In genomic region chr16:29330948-29331347, GRCm38 (mm10) we compare ENCODE assay signal across 26 mouse cellular contexts. TPM values are rescaled to one million over a fixed set of nuclear protein-coding genes. Genes with fewer than 3 reads are reported as not detected.
A peak's percentile ranks its signal among the peaks of the same experiment; 100 is the strongest.
DNase-seq lines count a peak whose midpoint lies in the region; ATAC-seq and TF ChIP-seq lines count a peak whose summit lies in the region.
"Had no signal": no experiment of that assay in that cellular context is flagged by ENCODE, and none has a peak within 500 bp of the region (broad histone marks: within the 10 kb centered on the region; RNA-seq: fewer than 3 reads in every experiment).

No protein-coding gene starts in this region.

- no peaks in the 10 kb centered on the region for H3K9me3 ChIP-seq in heart, embryonic 13.5 days
- H3K9me3 ChIP-seq in hindbrain, embryonic 14.5 days (ENCODE audit: control insufficient read depth, low read length) = no peaks in the 10 kb centered on the region
- no peaks in the 10 kb centered on the region for H3K9me3 ChIP-seq in hindbrain, embryonic 12.5 days (replicated peaks)
- no peaks in the 10 kb centered on the region for H3K9me3 ChIP-seq in midbrain, embryonic 15.5 days
- H3K9me3 ChIP-seq: embryonic facial prominence, embryonic 15.5 days had no signal

- H3K4me1 ChIP-seq in heart, embryonic 13.5 days = no peaks in the 10 kb centered on the region
- H3K4me1 ChIP-seq in hindbrain, embryonic 14.5 days (replicated peaks; ENCODE audit: control insufficient read depth, insufficient read depth, low read length) = peaks cover 4% of the 10 kb centered on the region; the same call in 1 of the 2 replicates
- H3K4me1 ChIP-seq in hindbrain, embryonic 12.5 days = peaks cover 6% of the 10 kb centered on the region; the same call in 1 of the 2 replicates
- peaks cover 4% of the 10 kb centered on the region; the same call in 1 of the 2 replicates for H3K4me1 ChIP-seq in midbrain, embryonic 15.5 days
- H3K4me1 ChIP-seq: embryonic facial prominence, embryonic 15.5 days had no signal

- no peaks in the 10 kb centered on the region for H3K36me3 ChIP-seq in heart, embryonic 13.5 days
- H3K36me3 ChIP-seq in hindbrain, embryonic 14.5 days (replicated peaks; ENCODE audit: control insufficient read depth, insufficient read depth) = no peaks in the 10 kb centered on the region
- H3K36me3 ChIP-seq in hindbrain, embryonic 12.5 days = no peaks in the 10 kb centered on the region
- no peaks in the 10 kb centered on the region for H3K36me3 ChIP-seq in midbrain, embryonic 15.5 days (replicated peaks)
- H3K36me3 ChIP-seq: embryonic facial prominence, embryonic 15.5 days had no signal

- no peak for ATAC-seq in heart, embryonic 13.5 days (ENCODE audit: extremely low read depth, insufficient number of reproducible peaks, low FRiP score, low TSS enrichment)
- ATAC-seq in hindbrain, embryonic 14.5 days (ENCODE audit: low FRiP score) = peak; percentile 60
- ATAC-seq in hindbrain, embryonic 12.5 days (ENCODE audit: low FRiP score) = no peak
- peak; percentile 41 for ATAC-seq in midbrain, embryonic 15.5 days (replicated peaks)

- TF ChIP-seq CTCF in brain, embryonic 14.5 days (IDR thresholded peaks at IDR 0.05; ENCODE audit: borderline replicate concordance, extremely low read depth, insufficient read depth, insufficient read length) = no peak

- no peak for TF ChIP-seq POLR2A in brain, embryonic 14.5 days (IDR thresholded peaks at IDR 0.05; ENCODE audit: borderline replicate concordance, extremely low read depth, insufficient read depth, insufficient read length, poor library complexity, severe bottlenecking)

- H3K27ac ChIP-seq in heart, embryonic 13.5 days (replicated peaks) = no peak overlapping the region
- H3K27ac ChIP-seq in hindbrain, embryonic 14.5 days = peak overlapping the region; percentile 73
- no peak overlapping the region; the same call in 1 of the 2 replicates for H3K27ac ChIP-seq in hindbrain, embryonic 12.5 days
- peak overlapping the region; percentile 62 for H3K27ac ChIP-seq in midbrain, embryonic 15.5 days
- H3K27ac ChIP-seq: embryonic facial prominence, embryonic 15.5 days; stomach, postnatal 0 days had no signal

- H3K27me3 ChIP-seq in heart, embryonic 13.5 days (replicated peaks) = no peaks in the 10 kb centered on the region
- no peaks in the 10 kb centered on the region for H3K27me3 ChIP-seq in hindbrain, embryonic 14.5 days (ENCODE audit: control insufficient read depth, insufficient read depth, low read length)
- no peaks in the 10 kb centered on the region for H3K27me3 ChIP-seq in hindbrain, embryonic 12.5 days
- no peaks in the 10 kb centered on the region for H3K27me3 ChIP-seq in midbrain, embryonic 15.5 days (replicated peaks)
- H3K27me3 ChIP-seq: embryonic facial prominence, embryonic 15.5 days had no signal

- H3K4me2 ChIP-seq in heart, embryonic 13.5 days = peak overlapping the region; percentile 27
- H3K4me2 ChIP-seq in hindbrain, embryonic 14.5 days (replicated peaks) = no peak overlapping the region
- no peak overlapping the region for H3K4me2 ChIP-seq in hindbrain, embryonic 12.5 days (replicated peaks)
- H3K4me2 ChIP-seq in midbrain, embryonic 15.5 days = no peak overlapping the region
- H3K4me2 ChIP-seq: embryonic facial prominence, embryonic 15.5 days; liver, embryonic 11.5 days had no signal

- no peak for DNase-seq in heart, adult 18-20 months
- no peak for DNase-seq in hindbrain, embryonic 14.5 days (ENCODE audit: low spot score)
- DNase-seq in brain, embryonic 14.5 days (ENCODE audit: low read depth) = peak; percentile 26
- no peak for DNase-seq in adrenal gland, postnatal 36 days
- DNase-seq: B cell, adult 2 months; cerebellum, adult 2 months; cerebellum, postnatal 36 days; gastrocnemius, postnatal 36 days; kidney, adult 9 months; lung, adult 18-20 months; lung, postnatal 36 days; retina, postnatal 1 day had no signal

- H3K9ac ChIP-seq in heart, embryonic 13.5 days = no peak overlapping the region
- H3K9ac ChIP-seq in hindbrain, embryonic 14.5 days = no peak overlapping the region
- no peak overlapping the region for H3K9ac ChIP-seq in hindbrain, embryonic 12.5 days
- H3K9ac ChIP-seq in midbrain, embryonic 15.5 days = no peak overlapping the region
- H3K9ac ChIP-seq: embryonic facial prominence, embryonic 15.5 days had no signal

- 63% methylated on average over 5 of the region's 5 CpGs for WGBS in heart, embryonic 13.5 days
- 72% methylated on average over 5 of the region's 5 CpGs for WGBS in hindbrain, embryonic 14.5 days
- WGBS in hindbrain, embryonic 12.5 days = 80% methylated on average over 5 of the region's 5 CpGs
- 84% methylated on average over 5 of the region's 5 CpGs for WGBS in midbrain, embryonic 15.5 days

- H3K4me3 ChIP-seq in heart, embryonic 13.5 days = no peak overlapping the region
- no peak overlapping the region for H3K4me3 ChIP-seq in hindbrain, embryonic 14.5 days (replicated peaks; ENCODE audit: low read length)
- no peak overlapping the region for H3K4me3 ChIP-seq in hindbrain, embryonic 12.5 days
- H3K4me3 ChIP-seq in midbrain, embryonic 15.5 days = no peak overlapping the region
- H3K4me3 ChIP-seq: embryonic facial prominence, embryonic 15.5 days; myocyte had no signal

RNA-seq across cellular contexts. Expression of gene Atp13a5, which starts 47.6 kb away (rescaled TPM):
- not detected in 2 replicates for polyA plus RNA-seq in heart, embryonic 13.5 days (2015; fragmentation: Nextera tagmentation; extraction: Ambion mirVana)
- under 1 TPM in 1 of 2 experiments, not detected in 1; 0.08 TPM for total RNA-seq in heart, adult 18-20 months (2021)
- polyA plus RNA-seq in hindbrain, embryonic 14.5 days (2014; fragmentation: Nextera tagmentation; extraction: Ambion mirVana) = 2.5 and 2.9 TPM in 2 replicates
- 0.16 and 0.22 TPM in 2 replicates for polyA plus RNA-seq in hindbrain, embryonic 12.5 days (2016; fragmentation: Nextera tagmentation; extraction: Ambion mirVana)
- 0.61 and 1.0 TPM in 2 replicates for polyA plus RNA-seq in brain, embryonic 14.5 days (2012; rRNA removed)
- 3.2 and 3.7 TPM in 2 replicates for polyA plus RNA-seq in midbrain, embryonic 15.5 days (2015; fragmentation: Nextera tagmentation; extraction: Ambion mirVana)
- total RNA-seq in adrenal gland, postnatal 36 days (2021) = not detected
- total RNA-seq: heart, postnatal 14 days; megakaryocyte-erythroid progenitor cell, adult 5-6 weeks had no signal
- polyA plus RNA-seq: intestine, embryonic 14.5 days; large intestine, adult 2 months; limb, embryonic 11.5 days; liver, embryonic 11.5 days; thymus, postnatal 0 days; urinary bladder, adult 2 months had no signal

Comparison
In these comparisons a context has a peak if more than half of its experiments do, and no peak if none do; other contexts are left out.
1. ATAC-seq: peak in hindbrain, embryonic 14.5 days (single experiment) and midbrain, embryonic 15.5 days (single experiment); none in heart, embryonic 13.5 days (single experiment) and hindbrain, embryonic 12.5 days (single experiment).
2. H3K27ac ChIP-seq: peak in hindbrain, embryonic 14.5 days (single experiment) and midbrain, embryonic 15.5 days (single experiment); none in heart, embryonic 13.5 days (single experiment) and hindbrain, embryonic 12.5 days (single experiment).